Mouse (Mus musculus) C2C12 (cell line): ENCODE data around the gene Pam. TPM values are rescaled to one million over a fixed set of nuclear protein-coding genes. Genes with fewer than 3 reads are reported as not detected.
"Not testable (repeated sequence)": the region's sequence is repeated elsewhere in the genome, so short reads cannot be mapped to it uniquely, and the experiment has no call there.

Source experiments
- H3K27me3 ChIP-seq: one replicate; pipeline ENCODE4 v1.6.1; 2011; ENCODE audit not compliant: control insufficient read depth, insufficient read depth, insufficient read length
- H3K36me3 ChIP-seq: one replicate; pipeline ENCODE4 v1.6.1; 2011; ENCODE audit not compliant: control insufficient read depth, insufficient read depth
- H3K4me3 ChIP-seq: one replicate; pipeline ENCODE4 v1.5.1; 2011; ENCODE audit warnings: mild to moderate bottlenecking, control low read depth; ENCODE audit not compliant: poor library complexity, insufficient read depth, severe bottlenecking
- H3K79me2 ChIP-seq: one replicate; pipeline ENCODE4 v1.6.1; 2011; ENCODE audit not compliant: control insufficient read depth, insufficient read depth
- H3K79me3 ChIP-seq: one replicate; pipeline ENCODE4 v1.6.1; 2011; ENCODE audit warnings: low read depth, control low read depth
- H3ac ChIP-seq: one replicate; pipeline ENCODE3; 2011; ENCODE audit warnings: low read depth; ENCODE audit not compliant: control insufficient read depth, insufficient read length
- CEBPB ChIP-seq: IDR thresholded peaks from one replicate; pipeline ENCODE4 v1.6.1; 2011; ENCODE audit warnings: low read depth, mild to moderate bottlenecking, control low read depth, moderate library complexity
- CTCF ChIP-seq: IDR thresholded peaks from one replicate; pipeline ENCODE4 v1.5.1; 2011; ENCODE audit not compliant: control insufficient read depth, insufficient read depth, insufficient read length
- FOSL1 ChIP-seq: IDR thresholded peaks from one replicate; pipeline ENCODE4 v1.8.0; 2011; ENCODE audit warnings: mild to moderate bottlenecking, low read length; ENCODE audit not compliant: poor library complexity, insufficient read depth, severe bottlenecking
- MAX ChIP-seq: IDR thresholded peaks from one replicate; pipeline ENCODE4 v1.6.1; 2011; ENCODE audit warnings: mild to moderate bottlenecking, control low read depth
- MYOD1 ChIP-seq: IDR thresholded peaks from one replicate; pipeline ENCODE4 v1.6.1; 2011; ENCODE audit warnings: low read depth; ENCODE audit not compliant: control insufficient read depth, insufficient read length
- MYOG ChIP-seq: IDR thresholded peaks from one replicate; pipeline ENCODE4 v1.6.1; 2011; ENCODE audit not compliant: control insufficient read depth, insufficient read length; ENCODE audit errors: extremely low read depth
- USF1 ChIP-seq: IDR thresholded peaks from one replicate; pipeline ENCODE4 v1.6.1; 2011; ENCODE audit warnings: low read depth, mild to moderate bottlenecking, control low read depth, moderate library complexity
- polyA plus RNA-seq: library from polyadenylated mRNA; unstranded; fragments of >200 nt; fragmentation: generic; extraction: Trizol; gene quantifications from one replicate; pipeline ENCODE4 v1.2.1, GENCODE M21; 2012; ENCODE audit warnings: missing spikeins

Gene Pam
- polyA plus RNA-seq, 1 experiment: 27.6 TPM

- H3K79me3 ChIP-seq: no peaks in the 10 kb centered on the region
- no peaks in the 10 kb centered on the region for H3K36me3 ChIP-seq
- TF ChIP-seq MYOD1 (no peak), FOSL1 (no peak), MYOG (no peak), CEBPB (no peak), MAX (no peak), CTCF (no peak), USF1 (no peak)
- no peak overlapping the region for H3K4me3 ChIP-seq
- no peak overlapping the region for H3ac ChIP-seq
- H3K27me3 ChIP-seq: no peaks in the 10 kb centered on the region
- no peaks in the 10 kb centered on the region for H3K79me2 ChIP-seq
Observed at GRCm38 (mm10) chr1:97958759-97959158, 136.7 kb downstream of the Pam start.

GRCm38 (mm10) chr1:97949258-97949657 is 146.2 kb downstream of the Pam start:
- H3ac ChIP-seq, H3K79me3 ChIP-seq, H3K4me3 ChIP-seq, H3K27me3 ChIP-seq, H3K36me3 ChIP-seq, H3K79me2 ChIP-seq: not testable (repeated sequence)

- Histone ChIP-seq H3K27me3 (no peaks in the 10 kb centered on the region), H3K79me2 (no peaks in the 10 kb centered on the region), H3ac (no peak overlapping the region), H3K36me3 (no peaks in the 10 kb centered on the region), H3K4me3 (no peak overlapping the region), H3K79me3 (no peaks in the 10 kb centered on the region)
- no peak for TF ChIP-seq USF1
- no peak for TF ChIP-seq MYOD1
- TF ChIP-seq CEBPB: no peak
- no peak for TF ChIP-seq MAX
- TF ChIP-seq MYOG: no peak
- no peak for TF ChIP-seq FOSL1
- TF ChIP-seq CTCF: no peak
Observed at GRCm38 (mm10) chr1:97947100-97947499, 148.3 kb downstream of the Pam start.

GRCm38 (mm10) chr1:97943908-97944608 is 151.4 kb downstream of the Pam start:
- no peak for TF ChIP-seq MYOG
- no peak for TF ChIP-seq FOSL1
- TF ChIP-seq MAX: no peak
- no peak for TF ChIP-seq USF1
- TF ChIP-seq CEBPB: no peak
- TF ChIP-seq MYOD1: no peak
- TF ChIP-seq CTCF: no peak
- no peaks in the 10 kb centered on the region for H3K79me2 ChIP-seq
- H3K79me3 ChIP-seq: no peaks in the 10 kb centered on the region
- H3ac ChIP-seq: no peak overlapping the region
- H3K27me3 ChIP-seq: no peaks in the 10 kb centered on the region
- H3K4me3 ChIP-seq: no peak overlapping the region
- H3K36me3 ChIP-seq: no peaks in the 10 kb centered on the region

- Histone ChIP-seq H3K79me3 (no peaks in the 10 kb centered on the region), H3K4me3 (no peak overlapping the region), H3ac (no peak overlapping the region), H3K27me3 (no peaks in the 10 kb centered on the region), H3K79me2 (no peaks in the 10 kb centered on the region), H3K36me3 (no peaks in the 10 kb centered on the region)
- TF ChIP-seq USF1: no peak
- no peak for TF ChIP-seq MYOD1
- no peak for TF ChIP-seq CTCF
- TF ChIP-seq MYOG: no peak
- no peak for TF ChIP-seq CEBPB
- TF ChIP-seq FOSL1: no peak
- no peak for TF ChIP-seq MAX
Observed at GRCm38 (mm10) chr1:97943402-97943801, 152.0 kb downstream of the Pam start.

GRCm38 (mm10) chr1:97942966-97943365 is 152.5 kb downstream of the Pam start:
- no peaks in the 10 kb centered on the region for H3K79me3 ChIP-seq

More at GRCm38 (mm10) chr1:97942966-97943365, 152.5 kb downstream of the Pam start:
- Histone ChIP-seq H3K36me3 (no peaks in the 10 kb centered on the region), H3ac (no peak overlapping the region), H3K27me3 (no peaks in the 10 kb centered on the region), H3K4me3 (no peak overlapping the region), H3K79me2 (no peaks in the 10 kb centered on the region)
- TF ChIP-seq MYOD1: no peak
